Comparison of ENCODE assay signal across 32 mouse cellular contexts in the genomic region with DNA sequence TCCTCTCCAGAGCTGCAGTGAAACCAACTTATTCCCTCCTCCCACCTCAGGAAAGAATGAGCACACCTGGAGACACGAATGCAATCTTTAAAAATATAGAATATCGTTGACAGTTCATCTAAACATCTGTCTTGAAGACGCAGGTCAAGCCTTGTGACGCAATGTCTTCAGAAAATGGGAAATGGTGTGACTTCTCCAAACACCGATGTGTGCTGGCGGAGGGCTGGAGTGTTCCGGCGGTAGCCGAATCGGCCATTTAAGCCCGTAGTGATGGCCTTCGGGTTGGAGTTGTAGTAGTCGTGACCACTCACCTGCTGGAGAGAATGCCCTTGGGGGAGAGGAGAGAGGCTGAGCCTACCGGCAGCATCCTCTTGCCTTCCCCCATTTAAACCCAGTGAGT. TPM values are rescaled to one million over a fixed set of nuclear protein-coding genes. Genes with fewer than 3 reads are reported as not detected.
"Had no signal": no experiment of that assay in that cellular context is flagged by ENCODE, and none has a peak within 500 bp of the region (broad histone marks: within the 10 kb centered on the region; RNA-seq: fewer than 3 reads in every experiment).

No protein-coding gene starts in this region.

- DNase-seq: gastrocnemius, adult 2 months; gastrocnemius, postnatal 10 days; gastrocnemius, postnatal 25 days; heart, adult 11 months; heart, adult 2 months; heart, postnatal 14 days; heart, postnatal 36 days; kidney, adult 11 months; kidney, adult 2 months; kidney, adult 9 months; kidney, postnatal 14 days; kidney, postnatal 36 days; layer of hippocampus, adult 9-11 months; layer of hippocampus, postnatal 36 days; liver had no signal

- H3K4me2 ChIP-seq: heart, embryonic 11.5 days; heart, embryonic 13.5 days; heart, embryonic 15.5 days; hindbrain, embryonic 13.5 days; hindbrain, embryonic 15.5 days; kidney, embryonic 15.5 days; limb, embryonic 12.5 days; liver, embryonic 11.5 days had no signal

- H3K27ac ChIP-seq: gastrocnemius, adult 2 months; heart, adult 2 months; heart, embryonic 13.5 days; heart, embryonic 15.5 days; hindbrain, embryonic 13.5 days; hindbrain, embryonic 15.5 days; hindbrain, postnatal 0 days; kidney, embryonic 15.5 days; kidney, postnatal 0 days; left cerebral cortex, adult 2 months; limb, embryonic 10.5 days; limb, embryonic 12.5 days had no signal

- ATAC-seq: hindbrain, postnatal 0 days; intestine, embryonic 16.5 days had no signal

- H3K27me3 ChIP-seq: heart, embryonic 13.5 days; heart, embryonic 15.5 days; hindbrain, embryonic 13.5 days; hindbrain, embryonic 15.5 days; kidney, embryonic 15.5 days; limb, embryonic 12.5 days had no signal

- H3K9ac ChIP-seq: heart, embryonic 13.5 days; heart, embryonic 15.5 days; hindbrain, embryonic 13.5 days; hindbrain, embryonic 15.5 days; kidney, embryonic 15.5 days; limb, embryonic 12.5 days had no signal

- H3K4me1 ChIP-seq: hindbrain, embryonic 15.5 days; limb, embryonic 10.5 days; limb, embryonic 12.5 days had no signal

- H3K4me3 ChIP-seq: gastrocnemius, adult 2 months; heart, adult 2 months; heart, embryonic 13.5 days; heart, embryonic 15.5 days; hindbrain, embryonic 13.5 days; hindbrain, embryonic 15.5 days; kidney, embryonic 15.5 days; left cerebral cortex, adult 2 months; limb, embryonic 10.5 days; limb, embryonic 12.5 days had no signal

- H3K9me3 ChIP-seq: heart, embryonic 13.5 days; heart, embryonic 15.5 days; hindbrain, embryonic 13.5 days; hindbrain, embryonic 15.5 days; kidney, embryonic 15.5 days; limb, embryonic 10.5 days; limb, embryonic 12.5 days had no signal

RNA-seq across cellular contexts. Expression of gene 1700001P01Rik, which starts 4.3 kb away (rescaled TPM):
- total RNA-seq: gastrocnemius, postnatal 10 days; gastrocnemius, postnatal 25 days; gastrocnemius, postnatal 4 days; heart, adult 2 months; heart, postnatal 36 days; hematopoietic stem cell, adult 5-6 weeks; hindbrain, postnatal 0 days had no signal
- polyA plus RNA-seq: heart, embryonic 11.5 days; heart, embryonic 13.5 days; heart, postnatal 0 days; hindbrain, postnatal 0 days; intestine, embryonic 16.5 days; kidney, adult 2 months; kidney, postnatal 0 days; large intestine, adult 2 months; limb, embryonic 12.5 days; liver, embryonic 11.5 days had no signal
